Mouse (Mus musculus) cerebellum, adult 2 months (tissue): ENCODE data around the gene Iqce. TPM values are rescaled to one million over a fixed set of nuclear protein-coding genes. Genes with fewer than 3 reads are reported as not detected.

Experiments
- DNase-seq, 2 experiments: peaks; one replicate each; pipeline ENCODE4 v3.0.0; 2021
- H3K27ac ChIP-seq: fragments of 200-500 bp; 2 replicates; pipeline ENCODE4 v1.5.1; 2012; ENCODE audit warnings: low read length, control low read depth, inconsistent platforms; ENCODE audit not compliant: insufficient read depth
- H3K27me3 ChIP-seq: fragments of 200-500 bp; 2 replicates; pipeline ENCODE4 v1.6.1; 2012; ENCODE audit warnings: inconsistent platforms, mild to moderate bottlenecking, low read length, moderate library complexity; ENCODE audit not compliant: control insufficient read depth, insufficient read depth
- H3K4me1 ChIP-seq: fragments of 200-500 bp; 2 replicates; pipeline ENCODE4 v1.6.1; 2011; ENCODE audit warnings: low read length; ENCODE audit not compliant: control insufficient read depth, insufficient read depth
- H3K4me3 ChIP-seq: fragments of 200-500 bp; replicated peaks from 2 replicates; pipeline ENCODE3; 2011; ENCODE audit warnings: mild to moderate bottlenecking, low read depth, low read length, control low read depth; ENCODE audit not compliant: insufficient read depth
- CTCF ChIP-seq: fragments of 200-500 bp; IDR thresholded peaks from 2 replicates; pipeline ENCODE4 v1.5.1; 2011; ENCODE audit warnings: low read depth, mild to moderate bottlenecking, control low read depth, low read length, moderate library complexity, borderline replicate concordance; ENCODE audit not compliant: insufficient read depth
- POLR2A ChIP-seq: fragments of 200-500 bp; IDR thresholded peaks from 2 replicates; pipeline ENCODE4 v1.6.1; 2011; ENCODE audit warnings: low read length, control low read depth, borderline replicate concordance; ENCODE audit not compliant: insufficient read depth
- WGBS: fragments of 180-500 bp; shearing (Covaris S2); methylation state at CpG from one replicate; pipeline ENCODE4 v1.1.7; 2018; 5-methylcytosine and 5-hydroxymethylcytosine counted together
- polyA plus RNA-seq: library from polyadenylated mRNA; depleted of rRNA; stranded (reverse); fragments of >200 nt; gene quantifications from 2 replicates; pipeline ENCODE4 v1.2.3, GENCODE M21; 2012

The Iqce gene
- polyA plus RNA-seq, 1 experiment: 33.7 TPM

- Histone ChIP-seq H3K27me3 (no peaks in the 10 kb centered on the region), H3K27ac (no peak within 1 kb of the TSS), H3K4me3 (no peak within 1 kb of the TSS), H3K4me1 (no peaks in the 10 kb centered on the region; the same call in 1 of the 2 replicates)
- 18% methylated on average over 13 of the region's 13 CpGs for WGBS
- no peak for TF ChIP-seq CTCF
- no peak for TF ChIP-seq POLR2A
- no peak for DNase-seq
Measured at GRCm38 (mm10) chr5:140723822-140724221, 21.6 kb upstream of the Iqce start, which contains the start of gene Amz1. Amz1 (plus strand) TSS chr5:140724127.

DNA sequence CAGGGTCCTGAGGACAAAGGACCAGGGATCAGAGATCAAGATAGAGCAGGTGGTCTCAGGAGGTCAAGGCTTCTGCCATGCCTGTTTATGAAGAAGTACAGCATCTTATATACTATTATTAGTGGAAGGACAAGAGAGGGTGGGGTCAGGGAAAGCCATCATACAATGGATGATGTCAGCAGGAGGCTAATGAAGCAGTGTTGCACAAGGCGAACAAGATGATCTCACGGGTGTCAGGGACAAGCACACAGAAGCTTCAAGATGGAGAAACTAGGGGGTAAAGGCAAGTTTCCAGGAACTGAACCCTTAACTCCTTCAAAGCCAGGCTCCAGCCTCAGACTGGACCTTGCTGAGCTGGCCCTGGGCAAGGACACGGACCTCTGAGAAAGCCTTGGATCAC lies 19.9 kb upstream of the Iqce start:
- TF ChIP-seq POLR2A (no peak), CTCF (no peak)

DNA sequence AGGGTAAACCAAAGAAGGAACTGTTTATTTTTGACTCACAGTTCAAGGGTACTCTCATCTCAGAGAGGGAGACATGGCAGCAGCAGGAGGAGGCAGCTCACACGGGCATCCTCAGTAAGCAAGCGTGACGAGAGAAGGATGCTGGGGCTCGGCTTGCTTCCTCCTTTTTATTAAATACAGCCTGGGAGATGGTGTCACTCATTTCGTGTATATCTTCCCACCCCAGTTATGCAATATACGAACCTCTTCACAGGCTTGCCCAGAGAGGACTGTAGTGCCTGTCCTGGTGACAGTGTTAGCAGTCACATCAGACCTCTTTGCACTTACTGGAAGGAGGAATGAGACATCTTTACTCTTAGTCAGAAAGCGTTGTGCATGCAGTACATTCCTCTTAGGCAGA lies 18.6 kb upstream of the Iqce start:
- TF ChIP-seq POLR2A: no peak
- no peak for TF ChIP-seq CTCF
- H3K27me3 ChIP-seq: no peaks in the 10 kb centered on the region
- no peak for DNase-seq
- WGBS: 58% methylated on average over 7 of the region's 7 CpGs
- no peak overlapping the region for H3K4me3 ChIP-seq
- no peaks in the 10 kb centered on the region for H3K4me1 ChIP-seq
- H3K27ac ChIP-seq: no peak overlapping the region

More for the DNA sequence above, 19.9 kb upstream of the Iqce start:
- DNase-seq: no peak
- Histone ChIP-seq H3K4me3 (no peak overlapping the region), H3K4me1 (no peaks in the 10 kb centered on the region; the same call in 1 of the 2 replicates), H3K27ac (no peak overlapping the region), H3K27me3 (no peaks in the 10 kb centered on the region)
- 29% methylated on average over 3 of the region's 3 CpGs for WGBS

- Histone ChIP-seq H3K4me3 (no peak overlapping the region), H3K27ac (no peak overlapping the region), H3K27me3 (no peaks in the 10 kb centered on the region), H3K4me1 (peaks cover 2% of the 10 kb centered on the region)
- 54% methylated on average over 5 of the region's 5 CpGs for WGBS
- no peak for TF ChIP-seq POLR2A
- TF ChIP-seq CTCF: no peak
- no peak for DNase-seq
Measured at GRCm38 (mm10) chr5:140711040-140711439, 8.9 kb upstream of the Iqce start.

DNA sequence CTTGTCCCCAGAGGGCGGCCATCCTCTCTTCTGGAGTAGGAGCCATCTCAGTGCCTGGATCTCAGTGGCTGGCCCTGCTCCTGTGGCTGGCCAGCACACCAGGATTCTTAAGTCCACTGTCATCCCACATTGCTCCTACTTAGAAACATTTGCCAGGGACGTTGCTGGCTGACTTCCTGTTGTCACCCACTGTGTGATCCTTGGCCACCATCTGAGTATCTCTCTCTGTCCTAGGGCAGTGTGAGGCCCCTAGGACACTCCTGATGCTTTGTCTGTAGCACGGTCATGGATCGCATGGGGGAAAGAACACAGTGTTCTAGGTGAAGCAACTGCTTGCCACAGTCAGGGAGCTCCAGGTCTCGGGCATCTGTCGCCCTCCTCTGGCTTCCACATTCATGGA lies 8.1 kb upstream of the Iqce start:
- no peak for TF ChIP-seq CTCF
- no peak for TF ChIP-seq POLR2A
- Histone ChIP-seq H3K27me3 (no peaks in the 10 kb centered on the region), H3K27ac (no peak overlapping the region), H3K4me3 (no peak overlapping the region), H3K4me1 (peaks cover 8% of the 10 kb centered on the region)
- DNase-seq: no peak
- WGBS: 71% methylated on average over 6 of the region's 6 CpGs

- DNase-seq: peak in 1 of 2 experiments; percentile 22
- no peak for TF ChIP-seq POLR2A
- TF ChIP-seq CTCF: no peak
- peak overlapping the region; percentile 64 for H3K4me3 ChIP-seq
- no peaks in the 10 kb centered on the region for H3K27me3 ChIP-seq
- WGBS: 47% methylated on average over 7 of the region's 7 CpGs
- peak overlapping the region; percentile 6; the same call in 1 of the 2 replicates for H3K27ac ChIP-seq
- H3K4me1 ChIP-seq: peaks cover 8% of the 10 kb centered on the region
Measured at GRCm38 (mm10) chr5:140705501-140706171, 3.5 kb upstream of the Iqce start.

- under 1% methylated on average over 69 of the region's 69 CpGs for WGBS
- H3K27ac ChIP-seq: peak within 1 kb of the TSS; percentile 40
- no peak for TF ChIP-seq CTCF
- TF ChIP-seq POLR2A: peak; percentile 90
- no peaks in the 10 kb centered on the region for H3K27me3 ChIP-seq
- peaks cover 8% of the 10 kb centered on the region for H3K4me1 ChIP-seq
- DNase-seq: peak; percentile 100
- peak within 1 kb of the TSS; percentile 64 for H3K4me3 ChIP-seq
Measured at GRCm38 (mm10) chr5:140704378-140705251, 2.4 kb upstream of the Iqce start, which contains the start of gene Brat1. Brat1 (plus strand) TSS chr5:140705011.
